Mouse (Mus musculus) liver, adult 2 months (tissue): ENCODE measurements around the gene Gm20388. TPM values are rescaled to one million over a fixed set of nuclear protein-coding genes. Genes with fewer than 3 reads are reported as not detected.

Source experiments
- DNase-seq: peaks from one replicate; pipeline ENCODE4 v3.0.0-alpha.2; 2011; ENCODE audit warnings: low read depth, low spot score; ENCODE audit errors: extremely low read depth
- H3K27ac ChIP-seq: fragments of 200-500 bp; replicated peaks from 2 replicates; pipeline ENCODE4 v1.5.1; 2012; ENCODE audit warnings: low read depth, mild to moderate bottlenecking, control low read depth, inconsistent platforms, low read length; ENCODE audit not compliant: insufficient read depth
- H3K27me3 ChIP-seq: fragments of 200-500 bp; 2 replicates; pipeline ENCODE4 v1.6.1; 2012; ENCODE audit warnings: mild to moderate bottlenecking, moderate library complexity, low read length, inconsistent platforms; ENCODE audit not compliant: control insufficient read depth, insufficient read depth
- H3K36me3 ChIP-seq: fragments of 200-500 bp; 2 replicates; pipeline ENCODE4 v1.6.1; 2012; ENCODE audit warnings: low read length, inconsistent platforms; ENCODE audit not compliant: control insufficient read depth, insufficient read depth
- H3K4me1 ChIP-seq: fragments of 200-500 bp; 2 replicates; pipeline ENCODE4 v1.6.1; 2011; ENCODE audit warnings: low read length; ENCODE audit not compliant: control insufficient read depth, insufficient read depth
- H3K4me3 ChIP-seq: fragments of 200-500 bp; 2 replicates; pipeline ENCODE4 v1.5.1; 2011; ENCODE audit warnings: low read depth, mild to moderate bottlenecking, control low read depth, low read length, moderate library complexity; ENCODE audit not compliant: insufficient read depth
- H3K79me2 ChIP-seq: fragments of 200-500 bp; 2 replicates; pipeline ENCODE4 v1.6.1; 2012; ENCODE audit warnings: inconsistent platforms, mild to moderate bottlenecking, low read length, moderate library complexity; ENCODE audit not compliant: control insufficient read depth, insufficient read depth
- H3K9ac ChIP-seq: fragments of 200-500 bp; 2 replicates; pipeline ENCODE4 v1.6.1; 2012; ENCODE audit warnings: low read depth, mild to moderate bottlenecking, control low read depth, inconsistent platforms, low read length
- CTCF ChIP-seq: fragments of 200-500 bp; IDR thresholded peaks from 2 replicates; pipeline ENCODE4 v1.5.1; 2011; ENCODE audit warnings: low read depth, low read length, control low read depth
- POLR2A ChIP-seq: fragments of 200-500 bp; IDR thresholded peaks from 2 replicates; pipeline ENCODE4 v1.6.1; 2011; ENCODE audit warnings: low read length, control low read depth; ENCODE audit not compliant: insufficient read depth; ENCODE audit errors: extremely low read depth
- WGBS: fragments of 180-500 bp; shearing (Covaris S2); methylation state at CpG from one replicate; pipeline ENCODE4 v1.1.7; 2018; 5-methylcytosine and 5-hydroxymethylcytosine counted together
- polyA plus RNA-seq: library from polyadenylated mRNA; depleted of rRNA; stranded (reverse); fragments of >200 nt; gene quantifications from 2 replicates; pipeline ENCODE4 v1.2.3, GENCODE M21; 2012
- total RNA-seq: library from RNA; depleted of rRNA; stranded (reverse); fragments of >200 nt; gene quantifications from 2 replicates; pipeline ENCODE4 v1.2.3, GENCODE M21; 2014

The Gm20388 gene
- total and polyA plus RNA-seq, 2 experiments = 6.4 to 19.9 TPM

DNA sequence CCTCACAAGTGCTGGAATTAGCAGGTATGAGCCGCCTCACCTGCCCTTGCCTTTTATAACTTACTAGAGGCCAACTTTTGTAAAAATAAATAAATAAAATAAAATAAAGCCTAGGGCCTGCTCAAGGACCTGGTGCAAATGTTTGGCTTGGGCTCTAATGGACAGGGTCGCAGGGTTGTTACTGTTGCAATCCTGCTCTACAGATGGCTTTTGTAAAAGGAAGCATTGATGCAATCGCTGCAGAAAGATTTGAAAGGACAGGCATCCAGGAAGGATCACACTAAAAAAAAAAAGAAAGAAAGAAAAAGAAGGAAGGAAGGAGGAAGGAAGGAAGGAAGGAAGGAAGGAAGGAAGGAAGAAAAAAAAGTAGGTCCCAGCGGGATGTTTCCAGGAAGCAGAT, 3949.7 kb downstream of the Gm20388 start:
- TF ChIP-seq POLR2A (no peak), CTCF (no peak)
- WGBS = 67% methylated on average over 4 of the region's 4 CpGs
- no peaks in the 10 kb centered on the region for H3K79me2 ChIP-seq
- no peak for DNase-seq
- H3K36me3 ChIP-seq = no peaks in the 10 kb centered on the region
- no peak overlapping the region for H3K9ac ChIP-seq
- H3K4me1 ChIP-seq = 0 out of 2 replicates have a peak, but pooled peaks cover 4% of the 10 kb centered on the region
- no peak overlapping the region for H3K4me3 ChIP-seq
- H3K27ac ChIP-seq = no peak overlapping the region
- peaks cover 3% of the 10 kb centered on the region; the same call in 1 of the 2 replicates for H3K27me3 ChIP-seq

DNA sequence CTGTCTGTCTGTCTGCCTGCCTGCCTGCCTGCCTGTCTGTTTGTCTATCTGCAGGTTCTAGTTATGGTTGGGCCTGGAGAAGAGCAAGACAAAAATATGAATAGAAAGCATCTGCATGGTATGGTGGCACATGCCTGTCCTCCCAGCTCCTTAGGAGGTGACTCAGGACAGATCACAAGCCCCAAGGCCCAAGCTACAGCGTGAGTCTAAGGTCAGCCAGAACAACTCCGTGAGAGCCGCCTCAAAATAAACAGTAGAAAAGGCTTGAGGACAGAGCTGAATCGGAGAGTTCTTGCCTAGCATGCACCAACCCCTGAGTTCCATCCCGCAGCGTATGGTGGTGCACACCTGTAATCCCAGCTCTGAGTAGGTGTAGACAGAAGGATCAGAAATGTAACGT, 3955.1 kb downstream of the Gm20388 start:
- DNase-seq = no peak
- Histone ChIP-seq H3K36me3 (no peaks in the 10 kb centered on the region), H3K27ac (no peak overlapping the region), H3K4me3 (no peak overlapping the region), H3K4me1 (no peaks in the 10 kb centered on the region), H3K27me3 (peaks cover 3% of the 10 kb centered on the region; the same call in 1 of the 2 replicates), H3K79me2 (no peaks in the 10 kb centered on the region), H3K9ac (no peak overlapping the region)
- 65% methylated on average over 7 of the region's 7 CpGs for WGBS
- TF ChIP-seq CTCF = no peak
- no peak for TF ChIP-seq POLR2A

DNA sequence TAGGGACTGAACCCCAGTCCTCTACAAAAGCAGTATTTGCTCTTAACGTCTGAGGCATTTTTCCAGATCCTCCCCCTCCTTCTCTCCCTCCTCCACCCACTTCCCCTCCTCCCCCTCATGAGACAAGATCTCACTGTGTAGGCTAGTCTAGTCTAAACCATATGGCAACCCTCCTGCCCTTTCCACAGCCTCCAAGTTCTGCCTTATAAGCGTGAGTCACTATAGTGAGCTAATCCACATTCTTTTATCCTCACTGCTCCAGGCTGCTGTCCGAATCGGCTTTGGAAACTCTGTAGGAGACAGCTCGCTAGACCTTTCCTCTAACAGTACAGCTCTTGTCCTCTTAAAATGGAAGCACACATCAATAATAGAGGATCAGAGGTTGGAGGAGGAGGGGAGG, 3956.3 kb downstream of the Gm20388 start:
- Histone ChIP-seq H3K4me3 (no peak overlapping the region), H3K27ac (no peak overlapping the region), H3K4me1 (no peaks in the 10 kb centered on the region), H3K79me2 (no peaks in the 10 kb centered on the region), H3K9ac (no peak overlapping the region), H3K36me3 (no peaks in the 10 kb centered on the region), H3K27me3 (peaks cover 3% of the 10 kb centered on the region; the same call in 1 of the 2 replicates)
- no peak for DNase-seq
- 50% methylated on average over 5 of the region's 5 CpGs for WGBS
- no peak for TF ChIP-seq POLR2A
- no peak for TF ChIP-seq CTCF

DNA sequence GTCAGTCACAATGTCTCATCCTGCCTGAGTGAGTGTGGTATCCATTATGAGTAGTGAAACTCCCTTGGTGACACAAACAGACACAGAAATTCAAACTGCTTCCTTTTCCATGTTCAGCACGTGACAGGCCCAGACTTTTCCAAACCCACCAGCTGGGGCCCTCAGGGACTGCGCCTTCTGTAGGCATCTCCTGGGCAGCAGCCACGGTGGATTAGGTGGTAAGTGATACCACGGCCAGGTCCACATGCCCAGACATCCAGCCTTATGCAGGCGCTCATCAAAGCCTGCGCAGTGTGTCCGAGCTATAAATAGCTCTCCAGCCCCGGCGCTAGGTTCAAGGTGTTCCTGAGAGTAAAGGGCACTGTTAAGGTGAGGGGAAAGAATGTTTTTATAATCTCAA, 3961.4 kb downstream of the Gm20388 start:
- no peaks in the 10 kb centered on the region for H3K4me1 ChIP-seq
- no peaks in the 10 kb centered on the region for H3K36me3 ChIP-seq
- DNase-seq = no peak
- no peak overlapping the region for H3K4me3 ChIP-seq
- no peaks in the 10 kb centered on the region for H3K79me2 ChIP-seq
- TF ChIP-seq POLR2A = no peak
- 83% methylated on average over 9 of the region's 9 CpGs for WGBS
- no peak overlapping the region for H3K27ac ChIP-seq
- no peak overlapping the region for H3K9ac ChIP-seq
- H3K27me3 ChIP-seq = no peaks in the 10 kb centered on the region

DNA sequence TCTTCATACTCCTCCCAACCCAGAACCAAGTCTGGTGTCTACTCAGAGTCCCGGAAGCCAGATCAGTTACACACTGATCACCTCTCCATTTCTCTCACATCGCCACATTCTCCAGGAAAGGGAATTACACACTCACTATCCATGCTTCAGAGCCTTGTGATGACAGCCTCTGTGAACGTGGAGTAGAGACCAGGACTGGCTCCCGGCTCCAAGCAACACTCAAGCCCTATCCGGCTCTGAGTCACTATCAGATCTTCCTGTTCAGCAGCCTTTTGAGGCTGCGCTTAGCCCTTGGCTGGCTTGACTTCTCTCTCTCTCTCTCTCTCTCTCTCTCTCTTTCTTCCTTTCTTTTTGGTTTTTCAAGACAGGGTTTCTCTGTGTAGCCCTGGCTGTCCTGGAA, 3962.7 kb downstream of the Gm20388 start:
- Histone ChIP-seq H3K9ac (no peak overlapping the region), H3K27me3 (no peaks in the 10 kb centered on the region), H3K4me1 (no peaks in the 10 kb centered on the region), H3K4me3 (no peak overlapping the region), H3K27ac (no peak overlapping the region), H3K79me2 (no peaks in the 10 kb centered on the region), H3K36me3 (no peaks in the 10 kb centered on the region)
- no peak for DNase-seq
- TF ChIP-seq POLR2A (no peak), CTCF (no peak)
- 75% methylated on average over 6 of the region's 6 CpGs for WGBS

DNA sequence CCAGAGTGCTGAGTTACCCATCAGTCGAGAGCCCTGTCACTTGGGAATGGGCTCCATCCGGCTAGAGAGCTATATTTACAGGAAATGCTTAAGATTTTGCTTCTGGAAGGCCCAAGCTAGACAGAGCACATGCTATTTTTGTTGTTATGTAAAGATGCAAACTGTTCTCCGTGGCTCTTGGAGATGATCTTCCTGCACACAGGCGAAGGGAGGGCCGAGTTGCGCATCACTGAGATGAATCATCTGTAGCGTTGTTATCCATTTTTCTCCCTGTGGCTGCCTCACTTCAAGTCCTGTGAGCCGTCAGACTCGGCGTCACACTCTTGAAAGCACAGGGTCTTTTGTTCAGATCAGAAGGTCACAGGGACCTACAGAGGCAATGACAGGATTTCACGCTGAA, 3963.7 kb downstream of the Gm20388 start:
- no peak overlapping the region for H3K27ac ChIP-seq
- peaks cover 2% of the 10 kb centered on the region; the same call in 1 of the 2 replicates for H3K27me3 ChIP-seq
- no peak overlapping the region for H3K4me3 ChIP-seq
- no peak for DNase-seq
- H3K36me3 ChIP-seq = no peaks in the 10 kb centered on the region
- H3K9ac ChIP-seq = no peak overlapping the region
- H3K4me1 ChIP-seq = no peaks in the 10 kb centered on the region
- WGBS = 85% methylated on average over 11 of the region's 11 CpGs
- TF ChIP-seq CTCF (no peak), POLR2A (no peak)
- H3K79me2 ChIP-seq = no peaks in the 10 kb centered on the region
